Mouse (Mus musculus): Measurements from ENCODE around the gene Cd276.

- TF ChIP-seq MAFK (IDR thresholded peaks at IDR 0.05; ENCODE audit: insufficient read depth, low read depth, low read length) (no peak), ZC3H11A (IDR thresholded peaks at IDR 0.05; ENCODE audit: borderline replicate concordance, low read depth, low read length) (no peak), HCFC1 (IDR thresholded peaks at IDR 0.05; ENCODE audit: borderline replicate concordance, insufficient read depth, low read length) (no peak)
These were observed 9.8 kb downstream of the Cd276 start for GRCm38 (mm10) chr9:58545428-58545827.

All from ES-E14 (cell line).